Mouse (Mus musculus) bone marrow, adult 2 months (tissue): Measurements from ENCODE around the gene Fkbp1a. TPM values are rescaled to one million over a fixed set of nuclear protein-coding genes. Genes with fewer than 3 reads are reported as not detected.

Experiments used
- H3K27ac ChIP-seq: fragments of 200-500 bp; 2 replicates; pipeline ENCODE4 v1.5.1; 2012; ENCODE audit warnings: low read depth, mild to moderate bottlenecking, control low read depth, inconsistent platforms, low read length; ENCODE audit not compliant: control insufficient read depth, poor library complexity, insufficient read depth
- H3K4me1 ChIP-seq: fragments of 200-500 bp; 2 replicates; pipeline ENCODE4 v1.6.1; 2011; ENCODE audit warnings: low read length; ENCODE audit not compliant: control insufficient read depth, insufficient read depth
- H3K4me3 ChIP-seq: fragments of 200-500 bp; replicated peaks from 2 replicates; pipeline ENCODE3; 2011; ENCODE audit warnings: mild to moderate bottlenecking, low read depth, low read length, control low read depth; ENCODE audit not compliant: control insufficient read depth
- CTCF ChIP-seq: fragments of 200-500 bp; IDR thresholded peaks from 2 replicates; pipeline ENCODE4 v1.5.1; 2011; ENCODE audit warnings: low read length, control low read depth; ENCODE audit not compliant: control insufficient read depth, insufficient read depth
- POLR2A ChIP-seq: fragments of 200-500 bp; IDR thresholded peaks from 2 replicates; pipeline ENCODE4 v1.6.1; 2011; ENCODE audit warnings: low read depth, mild to moderate bottlenecking, control low read depth, low read length, borderline replicate concordance; ENCODE audit not compliant: control insufficient read depth
- WGBS: fragments of 180-500 bp; shearing (Covaris S2); methylation state at CpG from one replicate; pipeline ENCODE4 v1.1.7; 2018; 5-methylcytosine and 5-hydroxymethylcytosine counted together
- polyA plus RNA-seq: library from polyadenylated mRNA; stranded (reverse); fragments of >200 nt; gene quantifications from 2 replicates; pipeline ENCODE4 v1.2.4, GENCODE M21; 2011; ENCODE audit warnings: low replicate concordance; ENCODE audit not compliant: missing spikeins, insufficient read depth, insufficient read length

Fkbp1a gene
- polyA plus RNA-seq, 1 experiment, result 70.4 TPM

DNA sequence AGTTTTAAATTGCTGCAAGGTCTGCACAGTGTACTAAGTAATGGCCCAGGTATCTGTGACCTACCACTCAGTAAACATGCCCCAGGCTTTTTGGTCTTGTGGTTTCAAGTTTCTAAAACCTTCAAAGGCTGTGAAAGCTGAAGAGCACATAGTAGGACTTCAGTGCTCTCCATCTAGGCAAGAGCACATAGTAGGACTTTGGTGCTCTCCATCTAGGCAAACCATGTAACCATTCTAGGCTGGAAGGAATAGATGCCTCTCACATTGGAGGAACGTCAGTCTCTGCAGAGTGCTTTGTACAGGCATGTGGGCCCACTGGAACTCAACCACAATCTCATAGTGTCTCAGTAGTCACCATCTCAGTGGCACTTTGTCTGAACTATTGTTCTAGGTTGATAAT, 21.7 kb downstream of the Fkbp1a start:
- no peak overlapping the region for H3K4me3 ChIP-seq
- H3K4me1 ChIP-seq, result no peaks in the 10 kb centered on the region; the same call in 1 of the 2 replicates
- no peak for TF ChIP-seq POLR2A
- no peak for TF ChIP-seq CTCF
- no peak overlapping the region for H3K27ac ChIP-seq
- WGBS, result 83% methylated on average over 1 of the region's 1 CpGs

DNA sequence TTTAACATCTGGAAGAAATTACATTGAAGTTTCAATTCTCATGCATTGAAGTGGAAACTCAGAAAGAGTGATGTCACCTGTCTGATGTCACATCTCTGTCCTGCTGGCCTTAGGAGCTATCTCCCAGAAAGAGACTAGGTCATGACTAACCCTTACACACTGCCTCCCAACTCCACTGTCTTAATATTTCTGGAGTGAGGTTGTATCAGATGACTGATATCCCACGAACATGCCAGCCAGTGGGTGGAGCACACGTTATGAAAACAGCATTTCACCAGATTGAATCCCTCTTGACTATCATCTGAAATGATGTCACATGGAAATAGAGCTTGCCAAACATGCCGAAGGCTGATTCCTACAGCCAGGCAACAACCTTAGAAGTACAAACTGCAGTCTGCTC, 22.7 kb downstream of the Fkbp1a start:
- Histone ChIP-seq H3K4me1 (no peaks in the 10 kb centered on the region; the same call in 1 of the 2 replicates), H3K27ac (no peak overlapping the region), H3K4me3 (no peak overlapping the region)
- no peak for TF ChIP-seq POLR2A
- TF ChIP-seq CTCF, result no peak
- WGBS, result 67% methylated on average over 3 of the region's 3 CpGs

DNA sequence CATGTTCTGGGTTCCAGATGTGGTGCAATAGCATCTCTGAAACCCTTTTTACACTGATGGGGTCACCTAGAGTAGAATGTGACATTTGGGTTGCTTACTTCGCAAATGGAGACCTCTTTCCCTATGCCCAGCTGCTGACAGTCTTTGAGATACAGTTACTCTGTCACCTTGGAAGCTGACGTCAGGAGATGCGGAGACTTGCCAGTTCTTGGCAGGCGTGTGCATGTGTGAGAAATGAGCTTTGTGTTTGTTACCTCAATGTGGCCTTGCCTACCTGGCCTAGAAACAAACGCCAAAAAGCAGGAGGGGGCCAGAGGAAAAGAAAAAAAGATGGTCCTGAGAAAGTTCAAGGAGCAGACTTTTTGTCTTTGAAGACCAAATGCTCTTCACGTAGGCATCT, 24.6 kb downstream of the Fkbp1a start:
- no peak for TF ChIP-seq CTCF
- TF ChIP-seq POLR2A, result no peak
- no peak overlapping the region for H3K4me3 ChIP-seq
- 80% methylated on average over 6 of the region's 6 CpGs for WGBS

DNA sequence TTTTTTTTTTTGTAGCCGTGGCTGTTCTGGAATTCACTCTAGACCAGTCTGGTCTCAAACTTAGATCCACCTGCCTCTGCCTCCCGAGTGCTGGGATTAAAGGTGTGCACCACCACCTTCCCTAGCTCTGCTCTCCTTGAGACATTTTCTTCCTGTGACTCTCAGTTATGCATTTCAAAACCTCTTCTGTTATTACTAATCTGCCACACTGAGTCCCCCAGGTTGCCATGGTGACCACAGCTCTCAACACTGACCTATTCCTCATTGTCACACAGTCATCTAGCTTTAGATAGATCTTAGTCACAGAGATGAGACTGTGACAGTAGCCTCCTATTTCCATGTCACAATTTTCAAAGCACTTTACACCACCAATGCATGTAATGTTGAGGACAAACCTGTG, 27.2 kb downstream of the Fkbp1a start:
- TF ChIP-seq POLR2A, result no peak
- no peak for TF ChIP-seq CTCF
- Histone ChIP-seq H3K4me1 (no peaks in the 10 kb centered on the region), H3K27ac (no peak overlapping the region), H3K4me3 (no peak overlapping the region)
- WGBS, result 63% methylated on average over 2 of the region's 2 CpGs

More for the DNA sequence above, 24.6 kb downstream of the Fkbp1a start:
- H3K27ac ChIP-seq, result no peak overlapping the region
- H3K4me1 ChIP-seq, result no peaks in the 10 kb centered on the region; the same call in 1 of the 2 replicates

DNA sequence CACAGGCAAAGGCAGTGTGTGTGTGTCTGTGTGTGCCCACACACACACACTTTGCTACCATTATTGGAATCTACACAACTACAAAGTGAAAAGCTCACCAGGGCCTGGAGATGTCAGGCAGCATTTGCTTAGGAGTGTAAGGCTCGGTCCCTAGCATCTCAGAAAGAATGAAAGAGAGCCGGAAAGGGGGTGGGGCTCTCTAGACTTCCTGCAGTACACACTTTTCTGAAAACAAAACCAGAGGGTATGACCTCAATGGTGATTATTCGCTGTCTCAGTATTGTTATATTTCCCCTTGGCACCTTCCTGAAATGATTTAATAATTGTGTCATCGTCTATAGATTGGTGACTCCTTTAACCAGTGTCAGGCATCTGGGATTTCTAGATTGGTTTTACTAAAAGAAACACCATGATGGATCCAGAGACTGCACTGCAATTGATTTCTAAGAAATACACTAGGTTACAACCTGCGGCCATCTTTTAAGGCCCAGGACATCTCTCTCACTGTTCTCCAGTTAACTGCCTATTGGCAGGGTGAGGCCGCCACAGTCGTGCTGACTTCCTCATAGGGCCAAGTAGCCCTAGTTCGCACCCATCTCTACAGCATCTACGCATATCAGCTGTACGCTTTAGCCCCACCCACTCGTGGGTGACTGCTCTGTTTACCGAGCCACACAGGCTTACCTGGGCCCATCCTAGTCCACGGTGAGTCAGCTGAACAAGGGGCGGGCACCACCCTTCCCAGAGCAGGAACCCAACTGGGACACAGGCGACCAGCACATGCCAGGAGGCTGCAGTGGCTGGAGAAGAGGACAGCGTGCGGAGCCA, 29.8 kb downstream of the Fkbp1a start, which contains the start of gene Sdcbp2:
TSS of gene Sdcbp2 (plus strand) at position 750 of the 828 bp plus-strand sequence.
- 60% methylated on average over 17 of the region's 17 CpGs for WGBS
- no peaks in the 10 kb centered on the region for H3K4me1 ChIP-seq
- no peak within 1 kb of the TSS for H3K4me3 ChIP-seq
- no peak for TF ChIP-seq POLR2A
- TF ChIP-seq CTCF, result no peak
- peak within 1 kb of the TSS; percentile 22; the same call in 1 of the 2 replicates for H3K27ac ChIP-seq

DNA sequence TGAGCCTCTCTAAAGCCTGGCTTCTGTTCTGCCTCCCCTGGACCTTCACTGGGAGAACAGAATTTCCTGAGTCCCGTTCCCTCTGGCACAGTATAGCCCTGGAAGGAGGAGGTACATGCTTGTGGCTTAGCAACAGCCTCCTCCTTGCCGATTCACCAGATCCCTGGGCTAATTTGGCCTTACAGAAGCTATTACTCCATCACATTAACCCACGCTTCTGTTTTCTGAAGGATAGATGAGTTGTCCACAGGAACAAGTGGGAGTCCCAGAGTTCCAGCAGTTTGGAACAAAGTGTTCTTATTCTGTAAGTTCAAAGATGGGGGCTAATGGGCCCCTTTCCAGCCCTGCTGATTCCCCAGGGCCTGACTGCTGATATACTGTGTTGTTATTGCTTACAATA, 31.4 kb downstream of the Fkbp1a start:
- H3K27ac ChIP-seq, result no peak overlapping the region
- TF ChIP-seq POLR2A (no peak), CTCF (no peak)
- no peak overlapping the region for H3K4me3 ChIP-seq
- no peaks in the 10 kb centered on the region for H3K4me1 ChIP-seq
- WGBS, result 75% methylated on average over 3 of the region's 3 CpGs

DNA sequence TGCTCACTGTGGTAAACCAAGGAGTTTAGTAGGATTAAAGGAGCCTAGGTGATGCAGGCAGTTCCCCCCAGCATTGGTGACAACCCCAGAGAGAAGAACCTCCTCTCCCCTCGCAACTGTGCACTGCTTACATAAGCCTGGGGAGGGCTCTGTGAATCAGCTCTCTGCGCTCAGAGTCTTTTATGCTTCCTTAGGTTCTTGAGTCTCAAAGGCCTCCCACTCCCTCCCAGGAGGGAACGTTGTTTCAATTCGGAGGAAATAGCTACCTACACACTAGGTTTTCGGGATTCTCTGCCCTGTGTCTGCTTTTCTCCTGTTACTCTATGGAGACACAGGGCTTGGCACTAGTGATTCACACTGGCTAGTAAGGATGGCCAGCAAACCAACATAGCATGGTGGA, 32.3 kb downstream of the Fkbp1a start:
- H3K27ac ChIP-seq, result no peak overlapping the region
- TF ChIP-seq POLR2A, result no peak
- no peak for TF ChIP-seq CTCF

DNA sequence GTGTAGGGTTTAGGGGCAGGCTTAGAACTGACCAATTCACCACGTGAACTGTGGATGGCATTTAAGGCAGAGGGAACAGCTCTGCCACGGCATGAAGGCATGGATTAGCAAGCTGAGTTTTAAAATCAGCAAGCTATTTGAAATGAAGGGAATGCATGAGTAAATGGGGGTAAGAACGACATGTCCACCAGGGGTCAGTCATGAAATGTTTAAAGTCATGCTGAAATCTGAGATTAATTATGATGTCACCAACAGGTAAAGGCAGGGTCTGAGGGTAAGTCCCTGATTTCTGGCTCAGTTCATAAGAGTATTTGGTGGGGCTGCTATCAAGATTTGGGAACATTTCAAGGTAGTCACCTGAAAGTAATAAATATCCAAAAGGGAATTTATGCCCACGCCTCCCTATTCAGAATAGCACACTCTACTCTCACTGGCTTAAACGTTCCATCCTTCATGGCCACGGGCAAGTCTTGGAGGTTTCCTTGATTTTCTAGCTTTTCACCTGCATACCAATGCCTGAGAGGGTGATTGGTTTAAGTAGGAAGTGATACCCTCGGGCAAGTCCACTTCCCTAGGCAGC, 32.9 kb downstream of the Fkbp1a start:
- TF ChIP-seq CTCF, result no peak
- Histone ChIP-seq H3K4me1 (no peaks in the 10 kb centered on the region), H3K27ac (no peak overlapping the region), H3K4me3 (peak overlapping the region; percentile 36)
- 18% methylated on average over 7 of the region's 7 CpGs for WGBS

More for the DNA sequence above, 32.3 kb downstream of the Fkbp1a start:
- Histone ChIP-seq H3K4me3 (no peak overlapping the region), H3K4me1 (no peaks in the 10 kb centered on the region)
- 73% methylated on average over 5 of the region's 5 CpGs for WGBS
